17 mouse cellular contexts compared by ENCODE assay signal in the genomic region with DNA sequence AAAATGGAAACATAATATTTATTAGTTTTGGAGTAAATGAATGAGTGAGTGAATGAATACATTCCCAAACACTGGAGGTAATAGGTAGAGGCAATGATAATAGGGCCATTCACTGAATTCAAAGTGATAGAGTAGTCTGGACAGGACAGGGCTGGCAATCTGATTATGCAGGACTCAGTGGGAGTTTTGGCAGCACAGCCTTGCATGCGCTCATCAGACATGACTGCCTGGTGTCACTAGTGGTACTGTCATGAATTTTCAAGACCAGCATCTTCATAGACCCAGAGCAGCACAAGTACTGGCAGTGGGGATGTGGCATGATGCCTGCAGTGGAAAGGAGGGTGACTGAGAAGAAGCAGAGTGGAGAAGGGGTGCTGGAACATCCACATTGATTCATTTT.
"Had no signal": no experiment of that assay in that cellular context is flagged by ENCODE, and none has a peak within 500 bp of the region (broad histone marks: within the 10 kb centered on the region; RNA-seq: fewer than 3 reads in every experiment).

No protein-coding gene starts in this region.

- H3K9me3 ChIP-seq: midbrain, embryonic 10.5 days; neural tube, embryonic 13.5 days; neural tube, embryonic 15.5 days had no signal

- H3K4me3 ChIP-seq: midbrain, embryonic 10.5 days; myocyte; neural tube, embryonic 13.5 days; neural tube, embryonic 15.5 days had no signal

- H3K4me2 ChIP-seq: lung, embryonic 14.5 days; neural tube, embryonic 13.5 days; neural tube, embryonic 15.5 days had no signal

- H3K27me3 ChIP-seq: neural tube, embryonic 13.5 days; neural tube, embryonic 15.5 days had no signal

- H3K9ac ChIP-seq: lung, embryonic 14.5 days; neural tube, embryonic 13.5 days; neural tube, embryonic 15.5 days had no signal

- H3K36me3 ChIP-seq: midbrain, embryonic 10.5 days; neural tube, embryonic 13.5 days; neural tube, embryonic 15.5 days had no signal

- H3K4me1 ChIP-seq: midbrain, embryonic 10.5 days; neural tube, embryonic 13.5 days; neural tube, embryonic 15.5 days had no signal

- H3K27ac ChIP-seq: midbrain, embryonic 10.5 days; neural tube, embryonic 13.5 days; neural tube, embryonic 15.5 days had no signal

- DNase-seq: lung, adult 18-20 months; lung, embryonic 14.5 days; lung, postnatal 10 days; lung, postnatal 4 days; midbrain, embryonic 14.5 days; retina, postnatal 1 day; right cerebral cortex, adult 18-20 months; right cerebral cortex, postnatal 25 days; right cerebral cortex, postnatal 4 days; spleen, adult 18-20 months; thymus, adult 18-20 months; thymus, postnatal 14 days; thymus, postnatal 36 days had no signal
